In the genomic region with DNA sequence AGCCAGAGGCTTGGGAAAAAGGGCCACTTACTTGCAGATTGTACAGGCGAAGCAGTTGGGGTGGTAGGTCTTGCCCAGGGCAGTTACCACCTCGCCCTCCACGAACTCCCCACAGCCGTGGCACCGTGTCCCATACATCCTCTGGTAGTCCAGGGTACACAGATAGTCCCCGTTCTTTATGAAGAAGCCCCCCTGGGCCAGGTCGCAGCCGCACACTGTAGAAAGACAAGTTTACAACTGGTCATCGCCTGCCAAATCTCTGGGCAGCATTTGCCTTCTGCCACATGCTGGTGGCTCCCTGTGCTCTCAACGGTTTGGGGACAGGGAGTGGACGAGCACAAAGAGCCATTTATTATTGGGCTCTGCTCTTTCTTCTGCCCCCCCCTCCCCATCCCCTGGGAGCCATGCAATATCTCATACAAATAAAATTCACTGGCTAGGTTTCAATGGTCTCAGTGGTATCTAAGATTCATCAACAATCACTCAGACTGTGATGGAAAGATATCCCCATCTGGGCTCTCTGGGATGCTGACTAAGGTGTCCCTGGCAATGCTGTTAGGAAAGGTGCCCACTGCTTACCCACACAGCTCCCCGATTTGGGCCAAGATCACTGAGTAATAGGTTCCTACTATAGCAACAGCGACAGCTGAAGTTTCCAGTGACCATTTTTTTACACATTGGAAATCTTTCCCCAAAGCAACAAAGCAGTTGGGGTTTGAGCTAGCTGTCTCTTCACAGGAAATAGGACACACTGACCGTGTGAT, we compare ENCODE assay signal across 14 mouse cellular contexts.
A peak's percentile ranks its signal among the peaks of the same experiment; 100 is the strongest.
DNase-seq lines count a peak whose midpoint lies in the region; ATAC-seq lines count a peak whose summit lies in the region.
"Had no signal": no experiment of that assay in that cellular context is flagged by ENCODE, and none has a peak within 500 bp of the region (broad histone marks: within the 10 kb centered on the region; RNA-seq: fewer than 3 reads in every experiment).

No protein-coding gene starts in this region.

- no peak overlapping the region for H3K4me2 ChIP-seq in heart, embryonic 15.5 days
- no peak overlapping the region for H3K4me2 ChIP-seq in liver, embryonic 11.5 days
- H3K4me2 ChIP-seq: embryonic facial prominence, embryonic 12.5 days had no signal

- H3K4me3 ChIP-seq in heart, embryonic 15.5 days: no peak overlapping the region
- H3K4me3 ChIP-seq in liver, embryonic 11.5 days (ENCODE audit: low read depth, low read length): no peak overlapping the region
- H3K4me3 ChIP-seq: embryonic facial prominence, embryonic 12.5 days; forebrain, embryonic 10.5 days had no signal

- H3K9ac ChIP-seq in heart, embryonic 15.5 days: no peak overlapping the region
- no peak overlapping the region for H3K9ac ChIP-seq in liver, embryonic 11.5 days (ENCODE audit: low read depth, low read length)
- H3K9ac ChIP-seq: embryonic facial prominence, embryonic 12.5 days had no signal

- peaks cover 11% of the 10 kb centered on the region; the same call in 1 of the 2 replicates for H3K36me3 ChIP-seq in heart, embryonic 15.5 days
- H3K36me3 ChIP-seq in liver, embryonic 11.5 days (ENCODE audit: control insufficient read depth, insufficient read depth, low read length): no peaks in the 10 kb centered on the region
- H3K36me3 ChIP-seq: embryonic facial prominence, embryonic 12.5 days; forebrain, embryonic 10.5 days had no signal

- H3K27ac ChIP-seq in heart, embryonic 15.5 days: peak overlapping the region; percentile 57
- no peak overlapping the region for H3K27ac ChIP-seq in liver, embryonic 11.5 days (ENCODE audit: low read depth, low read length)
- H3K27ac ChIP-seq: embryonic facial prominence, embryonic 12.5 days; forebrain, embryonic 10.5 days; stomach, postnatal 0 days had no signal

- WGBS in heart, embryonic 15.5 days: 66% methylated on average over 14 of the region's 14 CpGs
- 82% methylated on average over 14 of the region's 14 CpGs for WGBS in liver, embryonic 11.5 days

- no peak for DNase-seq in frontal cortex, postnatal 25 days (ENCODE audit: low spot score in 2 of 2)
- no peak for DNase-seq in heart, adult 8-10 months (ENCODE audit: low spot score)
- DNase-seq in retina, postnatal 1 day: peak; percentile 22
- no peak for DNase-seq in retina, embryonic 14.5 days (ENCODE audit: low spot score)
- peak; percentile 45 for DNase-seq in layer of hippocampus, adult 9-10 months (ENCODE audit: low spot score)
- no peak for DNase-seq in liver, embryonic 11.5 days (ENCODE audit: low spot score)
- DNase-seq: kidney, postnatal 14 days; thymus, postnatal 4 days had no signal

- no peaks in the 10 kb centered on the region for H3K27me3 ChIP-seq in heart, embryonic 15.5 days
- no peaks in the 10 kb centered on the region for H3K27me3 ChIP-seq in liver, embryonic 11.5 days (replicated peaks; ENCODE audit: control insufficient read depth, insufficient read depth, low read length)
- H3K27me3 ChIP-seq: embryonic facial prominence, embryonic 12.5 days had no signal

- peak; percentile 79 for ATAC-seq in frontal cortex, adult (ENCODE audit: low TSS enrichment)
- ATAC-seq in heart, embryonic 15.5 days (replicated peaks; ENCODE audit: insufficient number of reproducible peaks, insufficient read depth, low FRiP score, low read depth): no peak
- no peak for ATAC-seq in liver, embryonic 11.5 days (replicated peaks; ENCODE audit: low FRiP score)
- ATAC-seq: inflammation-experienced regulatory T-cells, adult 6 months had no signal

- H3K4me1 ChIP-seq in heart, embryonic 15.5 days (replicated peaks): peaks cover 53% of the 10 kb centered on the region
- H3K4me1 ChIP-seq in liver, embryonic 11.5 days (replicated peaks; ENCODE audit: control insufficient read depth, insufficient read depth, low read length): no peaks in the 10 kb centered on the region

- H3K9me3 ChIP-seq in heart, embryonic 15.5 days (replicated peaks): no peaks in the 10 kb centered on the region
- H3K9me3 ChIP-seq in liver, embryonic 11.5 days (ENCODE audit: control insufficient read depth, low read length): no peaks in the 10 kb centered on the region
- H3K9me3 ChIP-seq: embryonic facial prominence, embryonic 12.5 days; forebrain, embryonic 10.5 days had no signal

Comparison
In these comparisons a context has a peak if more than half of its experiments do, and no peak if none do; other contexts are left out.
1. DNase-seq: peak in retina, postnatal 1 day (single experiment) and layer of hippocampus, adult 9-10 months (single experiment); none in frontal cortex, postnatal 25 days (0 of 2), heart, adult 8-10 months (single experiment), retina, embryonic 14.5 days (single experiment) and liver, embryonic 11.5 days (single experiment).